Mouse (Mus musculus) embryonic facial prominence, embryonic 14.5 days (tissue): ENCODE data around the gene Ccl8. TPM values are rescaled to one million over a fixed set of nuclear protein-coding genes. Genes with fewer than 3 reads are reported as not detected.
A peak's percentile ranks its signal among the peaks of the same experiment; 100 is the strongest.

ENCODE experiments used
- ATAC-seq: fragments of 200-750 bp; cut with Nextera tagmentation; 2 replicates; pipeline ENCODE4 v1.8.0; 2017; ENCODE audit warnings: low read depth, moderate number of reproducible peaks, moderate TSS enrichment
- DNase-seq: peaks from one replicate; pipeline ENCODE4 v3.0.0-alpha.2; 2015; ENCODE audit warnings: low spot score
- H3K27ac ChIP-seq: fragments of 300-500 bp; sonication (generic); replicated peaks from 2 replicates; pipeline ENCODE4 v1.5.1; 2014; ENCODE audit warnings: low read depth, mild to moderate bottlenecking, low read length, moderate library complexity
- H3K27me3 ChIP-seq: fragments of 300-500 bp; sonication (generic); replicated peaks from 2 replicates; pipeline ENCODE4 v1.6.1; 2014; ENCODE audit warnings: low read length; ENCODE audit not compliant: control insufficient read depth, insufficient read depth
- H3K36me3 ChIP-seq: fragments of 300-500 bp; sonication (generic); 2 replicates; pipeline ENCODE4 v1.6.1; 2014; ENCODE audit warnings: low read length, mixed read lengths; ENCODE audit not compliant: control insufficient read depth, insufficient read depth
- H3K4me1 ChIP-seq: fragments of 300-500 bp; sonication (generic); 2 replicates; pipeline ENCODE4 v1.6.1; 2014; ENCODE audit warnings: antibody characterized with exemption, low read length; ENCODE audit not compliant: control insufficient read depth, insufficient read depth
- H3K4me2 ChIP-seq: fragments of 300-500 bp; sonication (generic); 2 replicates; pipeline ENCODE4 v1.6.1; 2014; ENCODE audit warnings: low read depth, mild to moderate bottlenecking, low read length, moderate library complexity, mixed read lengths
- H3K4me3 ChIP-seq: fragments of 300-500 bp; sonication (generic); 2 replicates; pipeline ENCODE4 v1.5.1; 2014; ENCODE audit warnings: low read depth, mild to moderate bottlenecking, low read length
- H3K9ac ChIP-seq: fragments of 300-500 bp; sonication (generic); 2 replicates; pipeline ENCODE4 v1.6.1; 2014; ENCODE audit warnings: low read depth, mild to moderate bottlenecking, low read length, moderate library complexity, mixed read lengths
- H3K9me3 ChIP-seq: fragments of 300-500 bp; sonication (generic); 2 replicates; pipeline ENCODE4 v1.6.1; 2016; ENCODE audit warnings: low read length; ENCODE audit not compliant: control insufficient read depth
- WGBS: fragments of 180-500 bp; shearing (Covaris S2); extraction: QIAGEN DNeasy Blood & Tissue Kit; methylation state at CpG from one replicate; pipeline ENCODE4 v1.1.7; 2014; 5-methylcytosine and 5-hydroxymethylcytosine counted together
- polyA plus RNA-seq: library from polyadenylated mRNA; unstranded; fragments of >200 nt; fragmentation: Nextera tagmentation; extraction: Ambion mirVana; gene quantifications from 2 replicates; pipeline ENCODE4 v1.2.1, GENCODE M21; 2014

Ccl8 gene
- polyA plus RNA-seq, 1 experiment from 2014 or later = not detected

- H3K27me3 ChIP-seq = no peaks in the 10 kb centered on the region; the same call in 1 of the 2 replicates
- H3K9me3 ChIP-seq = no peaks in the 10 kb centered on the region
- H3K4me3 ChIP-seq = no peak overlapping the region
- H3K36me3 ChIP-seq = no peaks in the 10 kb centered on the region
- ATAC-seq (no peak), DNase-seq (no peak)
- H3K9ac ChIP-seq = no peak overlapping the region
- no peaks in the 10 kb centered on the region for H3K4me1 ChIP-seq
- H3K27ac ChIP-seq = no peak overlapping the region
- no peak overlapping the region for H3K4me2 ChIP-seq
- 64% methylated on average over 1 of the region's 1 CpGs for WGBS
These were observed 18.0 kb downstream of the Ccl8 start for GRCm38 (mm10) chr11:82132977-82133376.

GRCm38 (mm10) chr11:82136196-82136595, 21.2 kb downstream of the Ccl8 start:
- Histone ChIP-seq H3K9ac (no peak overlapping the region), H3K36me3 (no peaks in the 10 kb centered on the region), H3K9me3 (no peaks in the 10 kb centered on the region), H3K4me1 (0 out of 2 replicates have a peak, but pooled peaks cover 9% of the 10 kb centered on the region), H3K27me3 (no peaks in the 10 kb centered on the region; the same call in 1 of the 2 replicates), H3K27ac (no peak overlapping the region), H3K4me2 (no peak overlapping the region), H3K4me3 (no peak overlapping the region)
- ATAC-seq (no peak), DNase-seq (no peak)
- WGBS = 84% methylated on average over 2 of the region's 2 CpGs

- H3K27me3 ChIP-seq = no peaks in the 10 kb centered on the region; the same call in 1 of the 2 replicates
- no peak overlapping the region; the same call in 1 of the 2 replicates for H3K27ac ChIP-seq
- no peak overlapping the region for H3K9ac ChIP-seq
- no peak overlapping the region for H3K4me3 ChIP-seq
- 0 out of 2 replicates have a peak overlapping the region, but pooled peaks have one; percentile 6 for H3K4me2 ChIP-seq
- 19% methylated on average over 7 of the region's 7 CpGs for WGBS
- H3K9me3 ChIP-seq = no peaks in the 10 kb centered on the region
- 0 out of 2 replicates have a peak, but pooled peaks cover 9% of the 10 kb centered on the region for H3K4me1 ChIP-seq
- ATAC-seq (peak; percentile 85; the same call in 1 of the 2 replicates), DNase-seq (peak; percentile 92)
- H3K36me3 ChIP-seq = no peaks in the 10 kb centered on the region
These were observed 24.6 kb downstream of the Ccl8 start for GRCm38 (mm10) chr11:82139492-82140094.

GRCm38 (mm10) chr11:82159126-82159525, 44.1 kb downstream of the Ccl8 start:
- H3K4me3 ChIP-seq = no peak overlapping the region
- DNase-seq (peak; percentile 5), ATAC-seq (no peak)
- 72% methylated on average over 2 of the region's 2 CpGs for WGBS
- H3K27ac ChIP-seq = no peak overlapping the region
- no peaks in the 10 kb centered on the region for H3K36me3 ChIP-seq
- H3K9ac ChIP-seq = no peak overlapping the region
- no peaks in the 10 kb centered on the region for H3K9me3 ChIP-seq
- H3K27me3 ChIP-seq = no peaks in the 10 kb centered on the region
- no peaks in the 10 kb centered on the region for H3K4me1 ChIP-seq
- H3K4me2 ChIP-seq = no peak overlapping the region

- Histone ChIP-seq H3K9ac (no peak overlapping the region), H3K9me3 (no peaks in the 10 kb centered on the region), H3K4me1 (no peaks in the 10 kb centered on the region), H3K36me3 (no peaks in the 10 kb centered on the region), H3K4me3 (no peak overlapping the region), H3K27ac (no peak overlapping the region), H3K27me3 (no peaks in the 10 kb centered on the region; the same call in 1 of the 2 replicates), H3K4me2 (no peak overlapping the region)
- WGBS = 72% methylated on average over 8 of the region's 8 CpGs
- ATAC-seq (no peak), DNase-seq (no peak)
These were observed 48.3 kb downstream of the Ccl8 start for GRCm38 (mm10) chr11:82163285-82163684.

Other genes starting within 250 kb of the Ccl8 start
- gene Asic2, start 146.7 kb upstream of the Ccl8 start, polyA plus RNA-seq = 0.43 and 0.65 TPM in 2 replicates
- 6.6 and 9.8 TPM in 2 replicates for gene Ccl2, start 79.6 kb upstream of the Ccl8 start, polyA plus RNA-seq
- not detected in 2 replicates for gene Gm17268, start 76.6 kb upstream of the Ccl8 start, polyA plus RNA-seq
- 5.3 and 6.3 TPM in 2 replicates for gene Ccl7, start 69.5 kb upstream of the Ccl8 start, polyA plus RNA-seq
- gene Ccl11, start 57.4 kb upstream of the Ccl8 start, polyA plus RNA-seq = 5.8 and 6.3 TPM in 2 replicates
- gene Ccl12, start 13.3 kb upstream of the Ccl8 start, polyA plus RNA-seq = 5.9 and 7.1 TPM in 2 replicates
- not detected in 2 replicates for gene Ccl1, start 190.5 kb downstream of the Ccl8 start, polyA plus RNA-seq